Mouse (Mus musculus): ENCODE results near the gene Zswim9. TPM values are rescaled to one million over a fixed set of nuclear protein-coding genes. Genes with fewer than 3 reads are reported as not detected.

Gene Zswim9
- polyA plus RNA-seq, 1 experiment from 2014 or later: 10.3 TPM

DNA sequence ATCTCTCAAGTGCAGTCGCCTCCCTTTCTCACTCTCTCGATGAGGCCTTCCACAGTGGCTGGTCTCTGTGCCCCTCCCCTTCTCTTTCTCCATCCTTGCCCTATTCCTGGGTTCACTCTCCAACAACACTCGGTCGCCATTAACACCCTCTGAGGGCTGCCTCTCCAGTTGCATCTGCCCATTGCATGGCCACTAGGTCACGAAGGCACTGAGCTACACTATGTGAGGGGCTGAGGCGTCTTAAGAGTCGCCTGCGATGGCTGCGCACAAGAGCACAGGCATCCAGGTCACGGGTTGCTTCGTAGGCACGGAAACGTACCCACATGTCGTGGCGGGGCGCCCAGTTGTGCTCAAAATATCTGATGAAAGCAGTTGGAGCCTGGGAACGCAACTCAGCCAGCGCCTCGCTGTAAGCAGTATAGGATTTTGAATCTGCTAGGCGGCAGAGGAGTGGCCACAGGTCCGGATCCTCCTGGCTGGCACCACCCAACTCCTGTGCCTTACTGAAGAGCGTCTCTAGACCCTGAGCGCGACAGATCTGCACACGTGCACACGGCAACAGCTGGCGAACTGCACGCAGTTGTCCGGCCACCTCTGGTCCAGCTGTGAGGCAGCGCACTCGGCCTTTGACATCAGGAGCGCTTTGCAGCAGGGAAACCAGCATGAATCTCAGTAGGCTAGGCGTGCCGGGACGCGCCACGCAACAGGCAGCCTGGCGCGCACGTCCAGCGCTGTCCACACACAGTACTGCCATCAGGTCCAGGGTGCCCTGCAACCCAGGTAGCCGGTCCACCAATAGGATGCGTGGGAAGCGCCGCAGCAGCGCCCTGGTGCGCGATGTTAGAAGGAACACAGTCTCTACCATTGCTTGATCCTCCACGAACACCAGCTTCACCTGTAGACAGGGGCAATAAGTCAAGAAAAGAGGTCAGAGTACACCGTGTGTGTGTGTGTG, 17.5 kb downstream of the Zswim9 start:
- 0 out of 2 replicates have a peak, but pooled peaks cover 3% of the 10 kb centered on the region for H3K36me3 ChIP-seq (replicated peaks)
- no peak overlapping the region for H3K27ac ChIP-seq
- WGBS: 48% methylated on average over 50 of the region's 50 CpGs
- no peak for DNase-seq (ENCODE audit: extremely low spot score, low spot score)
- H3K27me3 ChIP-seq (ENCODE audit: poor library complexity, severe bottlenecking): peaks cover 11% of the 10 kb centered on the region
- 0 out of 2 replicates have a peak, but pooled peaks cover 3% of the 10 kb centered on the region for H3K4me1 ChIP-seq
- H3K4me3 ChIP-seq: no peak overlapping the region; the same call in 1 of the 2 replicates
- H3K9me3 ChIP-seq: 0 out of 2 replicates have a peak, but pooled peaks cover 4% of the 10 kb centered on the region

DNA sequence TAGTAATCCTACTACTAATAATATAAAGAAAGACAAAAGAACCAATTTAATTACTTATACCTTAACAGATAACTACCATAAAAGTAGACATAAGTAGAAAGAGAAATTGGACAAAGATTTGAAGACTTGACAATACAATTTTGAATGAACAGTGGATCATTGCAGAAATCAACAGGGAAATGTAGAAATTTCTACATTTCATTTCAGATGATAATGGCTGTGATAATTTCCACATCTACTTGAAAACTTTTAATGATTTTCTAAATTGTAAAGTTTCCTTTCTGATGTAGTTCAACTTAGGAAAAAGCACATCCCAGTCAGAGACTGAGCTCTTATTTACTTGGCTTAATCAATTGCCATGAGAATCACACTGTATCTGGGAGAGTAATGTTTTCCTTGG, 65.8 kb downstream of the Zswim9 start, which contains the start of gene Vmn1r89:
Gene Vmn1r89 (plus strand): TSS at position 301 of the 400 bp plus-strand sequence.
- no peak for DNase-seq (ENCODE audit: extremely low spot score, low spot score)
- Histone ChIP-seq H3K36me3 (replicated peaks) (no peaks in the 10 kb centered on the region), H3K4me3 (no peak within 1 kb of the TSS), H3K27ac (no peak within 1 kb of the TSS), H3K4me1 (no peaks in the 10 kb centered on the region), H3K27me3 (ENCODE audit: poor library complexity, severe bottlenecking) (no peaks in the 10 kb centered on the region), H3K9me3 (peaks cover 5% of the 10 kb centered on the region; the same call in 1 of the 2 replicates)

Other genes with a start within 250 kb of the Zswim9 start
- 97.3 and 102 TPM in 2 replicates for gene Chmp2a, start 243.9 kb downstream of the Zswim9 start, polyA plus RNA-seq (2016; fragmentation: Nextera tagmentation; extraction: Ambion mirVana)
- 82.9 and 88.7 TPM in 2 replicates for gene Ube2m, start 240.4 kb downstream of the Zswim9 start, polyA plus RNA-seq (2016; fragmentation: Nextera tagmentation; extraction: Ambion mirVana)
- gene Mzf1, start 224.0 kb downstream of the Zswim9 start, polyA plus RNA-seq (2016; fragmentation: Nextera tagmentation; extraction: Ambion mirVana): 3.9 and 4.3 TPM in 2 replicates
- gene Vmn1r85, start 183.5 kb downstream of the Zswim9 start, polyA plus RNA-seq (2016; fragmentation: Nextera tagmentation; extraction: Ambion mirVana): not detected in 2 replicates
- gene Vmn1r86, start 158.8 kb downstream of the Zswim9 start, polyA plus RNA-seq (2016; fragmentation: Nextera tagmentation; extraction: Ambion mirVana): not detected in 2 replicates
- gene Vmn1r87, start 138.6 kb downstream of the Zswim9 start, polyA plus RNA-seq (2016; fragmentation: Nextera tagmentation; extraction: Ambion mirVana): not detected in 2 replicates
- gene Vmn1r88, start 119.2 kb downstream of the Zswim9 start, polyA plus RNA-seq (2016; fragmentation: Nextera tagmentation; extraction: Ambion mirVana): not detected in 2 replicates
- gene Vmn1r89, start 65.7 kb downstream of the Zswim9 start, polyA plus RNA-seq (2016; fragmentation: Nextera tagmentation; extraction: Ambion mirVana): not detected in 2 replicates
- gene Lig1, start 1.4 kb downstream of the Zswim9 start, polyA plus RNA-seq (2016; fragmentation: Nextera tagmentation; extraction: Ambion mirVana): 189 TPM in 2 replicates
- gene Pla2g4c, start 45.9 kb upstream of the Zswim9 start, polyA plus RNA-seq (2016; fragmentation: Nextera tagmentation; extraction: Ambion mirVana): 2.1 and 3.0 TPM in 2 replicates
- gene Cabp5, start 119.4 kb upstream of the Zswim9 start, polyA plus RNA-seq (2016; fragmentation: Nextera tagmentation; extraction: Ambion mirVana): 0.11 TPM in 1 of 2 replicates, not detected in the other
- not detected in 2 replicates for gene Bsph1, start 172.1 kb upstream of the Zswim9 start, polyA plus RNA-seq (2016; fragmentation: Nextera tagmentation; extraction: Ambion mirVana)

Measured in forebrain, embryonic 10.5 days (tissue).